Mouse (Mus musculus): ENCODE results near the gene Ddr2.

DNA sequence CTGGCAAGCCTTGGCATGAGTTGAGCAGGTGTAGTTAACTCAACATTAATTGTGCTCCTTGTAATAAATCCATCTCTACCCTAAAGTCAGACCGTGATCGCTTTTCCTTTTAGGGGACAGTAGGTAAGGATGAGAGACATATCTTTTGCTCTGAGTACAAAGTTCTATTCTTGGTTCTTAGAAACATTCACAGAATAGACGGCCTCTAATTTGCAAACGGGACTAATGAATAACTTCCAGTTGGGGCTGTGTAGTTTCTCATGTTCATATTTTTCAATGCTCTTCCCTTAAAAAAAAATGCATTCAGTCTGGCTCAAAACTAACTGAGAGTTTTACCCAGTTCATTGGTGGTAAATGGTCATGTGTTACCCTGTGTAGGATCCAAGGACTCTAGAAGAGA is 139.6 kb downstream of the Ddr2 start:
- no peak for TF ChIP-seq ZNF384 (IDR thresholded peaks at IDR 0.05; ENCODE audit: low read depth, low read length)
- TF ChIP-seq MAFK (IDR thresholded peaks at IDR 0.05; ENCODE audit: insufficient read depth, low read depth, low read length) = no peak
- TF ChIP-seq CHD2 (IDR thresholded peaks at IDR 0.05; ENCODE audit: low read depth, low read length) = no peak
